Mouse (Mus musculus): ENCODE results near the gene Lemd2. TPM values are rescaled to one million over a fixed set of nuclear protein-coding genes. Genes with fewer than 3 reads are reported as not detected.
A peak's percentile ranks its signal among the peaks of the same experiment; 100 is the strongest.

Gene Lemd2
- polyA plus RNA-seq (2014; fragmentation: Nextera tagmentation; extraction: Ambion mirVana) = 13.4 and 15.7 TPM in 2 replicates

DNA sequence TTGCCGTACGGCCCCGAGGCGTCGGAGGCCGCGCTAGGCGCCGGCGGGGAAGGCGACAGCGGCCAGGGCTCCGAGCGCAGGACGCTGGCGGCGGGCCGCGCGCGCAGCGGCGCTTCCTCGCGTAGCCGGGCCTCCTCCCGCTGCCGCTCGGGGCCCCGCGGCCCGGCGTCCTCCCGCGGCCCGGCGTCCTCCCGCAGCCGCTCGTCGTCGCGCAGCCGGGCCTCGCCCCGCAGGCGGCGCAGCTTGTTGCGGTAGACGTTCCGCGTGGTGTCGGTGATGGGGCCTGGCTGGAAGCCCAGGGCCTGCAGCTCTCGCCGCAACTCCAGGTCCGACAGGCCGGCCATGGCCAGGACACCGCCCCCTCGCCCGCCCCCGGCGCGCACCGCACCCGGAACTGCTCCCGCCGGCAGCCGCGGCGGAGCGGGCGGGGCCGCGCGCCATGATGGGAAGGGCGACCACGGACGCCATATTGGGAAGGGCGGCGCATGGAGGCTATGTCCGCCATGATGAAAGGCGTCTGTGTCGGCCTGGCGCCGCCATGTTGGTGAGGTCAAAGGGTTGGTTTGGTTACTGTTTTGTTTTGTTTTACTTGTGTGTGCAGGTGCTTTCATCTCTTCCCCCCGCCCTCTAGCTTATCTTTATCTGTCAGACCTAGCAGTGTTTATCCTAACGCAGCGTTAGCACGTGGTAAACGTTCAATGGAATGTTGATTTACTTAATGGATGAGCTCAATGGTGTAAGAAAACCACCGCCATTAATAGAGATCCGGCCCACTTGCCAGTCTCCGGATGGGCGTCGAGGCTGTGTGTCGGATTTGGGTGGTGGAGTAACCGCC lies at the start of gene Lemd2:
Gene Lemd2, minus strand, starts transcription at position 395 of the 835 bp plus-strand sequence.
- peak within 1 kb of the TSS; percentile 92 for H3K9ac ChIP-seq (ENCODE audit: low read length)
- peak within 1 kb of the TSS; percentile 86 for H3K4me2 ChIP-seq (ENCODE audit: low read length)
- H3K9me3 ChIP-seq (ENCODE audit: control insufficient read depth, low read length) = no peaks in the 10 kb centered on the region
- H3K4me1 ChIP-seq (replicated peaks; ENCODE audit: control insufficient read depth, insufficient read depth, low read length) = peaks cover 37% of the 10 kb centered on the region
- peak within 1 kb of the TSS; percentile 90 for H3K27ac ChIP-seq (ENCODE audit: low read depth)
- no peaks in the 10 kb centered on the region for H3K27me3 ChIP-seq (replicated peaks; ENCODE audit: control insufficient read depth, insufficient read depth, low read length)
- peak; percentile 95 for DNase-seq (ENCODE audit: low spot score)
- 5% methylated on average over 70 of the region's 97 CpGs for WGBS
- ATAC-seq (replicated peaks; ENCODE audit: low FRiP score, low TSS enrichment, low read depth) = peak; percentile 88
- peaks cover 25% of the 10 kb centered on the region for H3K36me3 ChIP-seq (ENCODE audit: control insufficient read depth, insufficient read depth, low read length)
- peak within 1 kb of the TSS; percentile 58 for H3K4me3 ChIP-seq (ENCODE audit: low read depth, low read length)

DNA sequence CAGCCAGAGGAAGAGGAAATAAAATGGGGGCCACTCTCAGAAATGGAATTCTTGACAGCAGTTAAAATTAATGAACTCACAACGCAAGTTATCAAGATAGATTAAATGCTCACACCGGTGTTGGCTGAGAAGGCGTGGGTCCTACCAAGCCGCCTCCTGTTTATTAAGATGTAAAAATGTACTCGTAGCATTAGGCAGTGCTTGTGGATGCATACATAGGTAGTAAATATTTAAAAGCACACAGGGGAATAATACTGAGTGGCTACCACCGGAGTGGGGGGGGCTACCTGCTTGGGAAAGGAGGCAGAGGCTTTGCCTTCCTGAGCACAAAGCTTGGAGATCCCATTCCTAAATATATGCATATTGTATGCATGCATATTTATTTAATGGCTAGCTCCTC lies 46.9 kb upstream of the Lemd2 start:
- Histone ChIP-seq H3K4me3 (ENCODE audit: low read depth, low read length) (no peak overlapping the region), H3K9ac (ENCODE audit: low read length) (no peak overlapping the region), H3K4me2 (ENCODE audit: low read length) (no peak overlapping the region), H3K27me3 (replicated peaks; ENCODE audit: control insufficient read depth, insufficient read depth, low read length) (no peaks in the 10 kb centered on the region), H3K27ac (ENCODE audit: low read depth) (no peak overlapping the region), H3K9me3 (ENCODE audit: control insufficient read depth, low read length) (no peaks in the 10 kb centered on the region), H3K36me3 (ENCODE audit: control insufficient read depth, insufficient read depth, low read length) (no peaks in the 10 kb centered on the region), H3K4me1 (replicated peaks; ENCODE audit: control insufficient read depth, insufficient read depth, low read length) (no peaks in the 10 kb centered on the region)
- DNase-seq (ENCODE audit: low spot score) (no peak), ATAC-seq (replicated peaks; ENCODE audit: low FRiP score, low TSS enrichment, low read depth) (no peak)
- WGBS = 74% methylated on average over 6 of the region's 6 CpGs

- no peaks in the 10 kb centered on the region for H3K36me3 ChIP-seq (ENCODE audit: control insufficient read depth, insufficient read depth, low read length)
- H3K4me3 ChIP-seq (ENCODE audit: low read depth, low read length) = no peak overlapping the region
- H3K9me3 ChIP-seq (ENCODE audit: control insufficient read depth, low read length) = no peaks in the 10 kb centered on the region
- WGBS = 22% methylated on average over 4 of the region's 4 CpGs
- H3K27ac ChIP-seq (ENCODE audit: low read depth) = no peak overlapping the region
- no peak overlapping the region for H3K4me2 ChIP-seq (ENCODE audit: low read length)
- H3K9ac ChIP-seq (ENCODE audit: low read length) = no peak overlapping the region
- no peaks in the 10 kb centered on the region for H3K4me1 ChIP-seq (replicated peaks; ENCODE audit: control insufficient read depth, insufficient read depth, low read length)
- H3K27me3 ChIP-seq (replicated peaks; ENCODE audit: control insufficient read depth, insufficient read depth, low read length) = no peaks in the 10 kb centered on the region
- DNase-seq (ENCODE audit: low spot score) = no peak
- ATAC-seq (replicated peaks; ENCODE audit: low FRiP score, low TSS enrichment, low read depth) = no peak
Observed at GRCm38 (mm10) chr17:27250461-27250860, 46.2 kb upstream of the Lemd2 start.

DNA sequence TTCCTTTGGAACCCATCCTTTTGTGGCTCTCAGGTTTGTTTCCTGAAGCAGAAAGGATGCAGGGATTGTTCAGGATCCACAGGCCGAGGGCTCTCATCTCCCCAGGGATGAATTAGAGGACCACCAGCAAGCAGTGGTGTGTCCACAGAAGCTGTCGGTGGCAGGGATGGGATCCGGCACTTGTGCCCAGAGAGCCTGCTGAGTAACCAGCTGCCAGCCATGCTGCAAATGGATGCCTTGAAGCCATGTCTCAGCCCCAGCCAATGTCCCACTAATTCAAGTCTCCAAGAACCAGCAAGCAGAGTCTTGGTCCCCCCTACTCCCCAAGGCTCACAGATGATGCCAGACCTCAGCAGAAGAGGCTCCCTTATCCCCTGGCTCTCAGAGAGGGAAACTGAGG lies 44.8 kb upstream of the Lemd2 start:
- Histone ChIP-seq H3K4me3 (ENCODE audit: low read depth, low read length) (no peak overlapping the region), H3K27me3 (replicated peaks; ENCODE audit: control insufficient read depth, insufficient read depth, low read length) (no peaks in the 10 kb centered on the region), H3K9me3 (ENCODE audit: control insufficient read depth, low read length) (no peaks in the 10 kb centered on the region), H3K4me1 (replicated peaks; ENCODE audit: control insufficient read depth, insufficient read depth, low read length) (no peaks in the 10 kb centered on the region), H3K36me3 (ENCODE audit: control insufficient read depth, insufficient read depth, low read length) (no peaks in the 10 kb centered on the region), H3K27ac (ENCODE audit: low read depth) (no peak overlapping the region), H3K9ac (ENCODE audit: low read length) (no peak overlapping the region), H3K4me2 (ENCODE audit: low read length) (no peak overlapping the region)
- DNase-seq (ENCODE audit: low spot score) (no peak), ATAC-seq (replicated peaks; ENCODE audit: low FRiP score, low TSS enrichment, low read depth) (no peak)
- 70% methylated on average over 3 of the region's 3 CpGs for WGBS

DNA sequence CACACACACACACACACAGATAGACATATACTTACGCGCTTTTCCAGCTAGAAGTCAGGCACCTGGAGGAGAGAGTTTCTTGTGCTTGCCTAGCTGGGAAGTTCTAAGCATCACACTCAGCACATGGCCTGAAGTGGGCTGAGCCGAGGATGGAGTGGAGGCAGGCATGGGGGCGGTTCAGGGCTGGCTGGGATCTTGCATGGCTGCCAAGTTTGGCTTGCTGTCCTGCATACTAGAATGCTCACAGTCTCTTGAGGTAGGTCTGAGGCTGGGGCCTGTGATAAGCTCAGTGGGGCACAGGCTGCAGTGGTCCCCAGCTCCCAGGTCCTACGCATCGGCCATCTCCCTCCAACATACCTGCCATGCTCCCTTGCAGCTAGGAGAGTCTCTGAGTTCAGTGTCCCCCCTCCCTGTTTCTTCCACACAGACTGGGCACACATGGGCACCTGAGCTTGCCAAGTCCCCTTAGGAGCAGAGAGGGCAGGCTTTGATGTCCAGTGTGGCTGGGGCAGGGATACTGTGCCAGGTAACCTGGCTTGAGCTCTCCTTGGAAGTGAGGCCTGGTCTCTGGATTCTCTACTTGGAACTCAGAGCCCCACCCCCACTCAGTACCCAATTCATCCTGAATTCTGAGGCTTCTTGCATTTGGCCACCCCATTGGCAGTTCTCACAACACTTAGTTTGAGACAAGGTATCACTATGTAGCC lies 43.6 kb upstream of the Lemd2 start:
- Histone ChIP-seq H3K27ac (ENCODE audit: low read depth) (no peak overlapping the region), H3K9ac (ENCODE audit: low read length) (no peak overlapping the region), H3K4me3 (ENCODE audit: low read depth, low read length) (no peak overlapping the region), H3K36me3 (ENCODE audit: control insufficient read depth, insufficient read depth, low read length) (no peaks in the 10 kb centered on the region), H3K9me3 (ENCODE audit: control insufficient read depth, low read length) (no peaks in the 10 kb centered on the region), H3K4me2 (ENCODE audit: low read length) (no peak overlapping the region), H3K27me3 (replicated peaks; ENCODE audit: control insufficient read depth, insufficient read depth, low read length) (no peaks in the 10 kb centered on the region), H3K4me1 (replicated peaks; ENCODE audit: control insufficient read depth, insufficient read depth, low read length) (no peaks in the 10 kb centered on the region)
- WGBS = 86% methylated on average over 6 of the region's 6 CpGs
- ATAC-seq (replicated peaks; ENCODE audit: low FRiP score, low TSS enrichment, low read depth) (no peak), DNase-seq (ENCODE audit: low spot score) (no peak)

DNA sequence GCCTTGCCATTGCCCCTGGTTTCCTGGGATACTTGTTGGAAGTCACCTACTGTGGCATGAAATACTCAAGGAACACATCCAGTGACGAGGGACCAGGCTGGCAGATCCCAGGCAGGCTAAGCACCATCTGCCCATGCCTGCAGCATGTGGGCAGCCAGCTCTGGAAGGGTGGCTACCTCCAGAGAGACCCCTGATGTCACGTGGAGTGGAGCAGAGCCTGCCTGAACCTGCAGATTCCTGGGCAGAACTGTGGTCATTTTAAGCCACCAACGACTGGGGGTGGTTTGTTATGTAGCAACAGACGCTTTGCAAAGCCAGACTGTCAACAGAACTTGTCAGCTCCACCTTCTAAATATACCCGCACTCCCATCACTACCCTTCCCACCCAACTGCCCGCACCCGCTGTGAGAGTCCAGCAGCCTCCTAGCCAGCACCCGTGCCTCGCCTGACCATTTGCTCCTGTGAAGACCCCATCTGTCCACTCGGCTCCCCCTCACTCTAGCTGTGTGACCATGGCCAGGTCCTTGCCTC lies 41.6 kb upstream of the Lemd2 start:
- DNase-seq (ENCODE audit: low spot score) (no peak), ATAC-seq (replicated peaks; ENCODE audit: low FRiP score, low TSS enrichment, low read depth) (no peak)
- Histone ChIP-seq H3K9ac (ENCODE audit: low read length) (no peak overlapping the region), H3K36me3 (ENCODE audit: control insufficient read depth, insufficient read depth, low read length) (no peaks in the 10 kb centered on the region), H3K9me3 (ENCODE audit: control insufficient read depth, low read length) (no peaks in the 10 kb centered on the region), H3K4me1 (replicated peaks; ENCODE audit: control insufficient read depth, insufficient read depth, low read length) (peaks cover 2% of the 10 kb centered on the region; the same call in 1 of the 2 replicates), H3K27ac (ENCODE audit: low read depth) (no peak overlapping the region), H3K4me3 (ENCODE audit: low read depth, low read length) (no peak overlapping the region), H3K4me2 (ENCODE audit: low read length) (no peak overlapping the region), H3K27me3 (replicated peaks; ENCODE audit: control insufficient read depth, insufficient read depth, low read length) (no peaks in the 10 kb centered on the region)
- 62% methylated on average over 10 of the region's 10 CpGs for WGBS

DNA sequence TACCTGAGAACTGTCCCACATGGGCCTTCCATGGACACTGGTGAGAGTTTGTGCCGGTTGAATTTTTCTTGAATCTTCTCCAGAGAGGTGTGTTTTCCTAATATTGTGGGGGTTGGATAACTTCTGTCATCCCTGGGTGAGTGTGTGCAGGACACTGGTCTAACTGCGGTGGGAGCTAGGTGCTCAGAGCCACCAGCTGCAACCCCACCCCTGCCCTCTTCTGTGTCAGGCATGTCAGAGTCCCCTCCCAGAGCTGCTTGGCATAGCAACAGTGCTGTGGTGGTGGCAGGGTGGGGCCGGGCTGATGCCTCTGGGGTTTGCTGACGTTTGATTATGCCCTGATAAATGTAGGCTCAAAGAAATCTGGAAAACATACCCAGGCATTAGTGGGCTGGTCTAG lies 40.6 kb upstream of the Lemd2 start:
- Histone ChIP-seq H3K9me3 (ENCODE audit: control insufficient read depth, low read length) (no peaks in the 10 kb centered on the region), H3K36me3 (ENCODE audit: control insufficient read depth, insufficient read depth, low read length) (no peaks in the 10 kb centered on the region), H3K4me2 (ENCODE audit: low read length) (no peak overlapping the region), H3K4me1 (replicated peaks; ENCODE audit: control insufficient read depth, insufficient read depth, low read length) (peaks cover 5% of the 10 kb centered on the region; the same call in 1 of the 2 replicates), H3K9ac (ENCODE audit: low read length) (no peak overlapping the region), H3K27me3 (replicated peaks; ENCODE audit: control insufficient read depth, insufficient read depth, low read length) (no peaks in the 10 kb centered on the region), H3K27ac (ENCODE audit: low read depth) (no peak overlapping the region), H3K4me3 (ENCODE audit: low read depth, low read length) (no peak overlapping the region)
- DNase-seq (ENCODE audit: low spot score) (no peak), ATAC-seq (replicated peaks; ENCODE audit: low FRiP score, low TSS enrichment, low read depth) (no peak)
- WGBS = 59% methylated on average over 4 of the region's 4 CpGs

DNA sequence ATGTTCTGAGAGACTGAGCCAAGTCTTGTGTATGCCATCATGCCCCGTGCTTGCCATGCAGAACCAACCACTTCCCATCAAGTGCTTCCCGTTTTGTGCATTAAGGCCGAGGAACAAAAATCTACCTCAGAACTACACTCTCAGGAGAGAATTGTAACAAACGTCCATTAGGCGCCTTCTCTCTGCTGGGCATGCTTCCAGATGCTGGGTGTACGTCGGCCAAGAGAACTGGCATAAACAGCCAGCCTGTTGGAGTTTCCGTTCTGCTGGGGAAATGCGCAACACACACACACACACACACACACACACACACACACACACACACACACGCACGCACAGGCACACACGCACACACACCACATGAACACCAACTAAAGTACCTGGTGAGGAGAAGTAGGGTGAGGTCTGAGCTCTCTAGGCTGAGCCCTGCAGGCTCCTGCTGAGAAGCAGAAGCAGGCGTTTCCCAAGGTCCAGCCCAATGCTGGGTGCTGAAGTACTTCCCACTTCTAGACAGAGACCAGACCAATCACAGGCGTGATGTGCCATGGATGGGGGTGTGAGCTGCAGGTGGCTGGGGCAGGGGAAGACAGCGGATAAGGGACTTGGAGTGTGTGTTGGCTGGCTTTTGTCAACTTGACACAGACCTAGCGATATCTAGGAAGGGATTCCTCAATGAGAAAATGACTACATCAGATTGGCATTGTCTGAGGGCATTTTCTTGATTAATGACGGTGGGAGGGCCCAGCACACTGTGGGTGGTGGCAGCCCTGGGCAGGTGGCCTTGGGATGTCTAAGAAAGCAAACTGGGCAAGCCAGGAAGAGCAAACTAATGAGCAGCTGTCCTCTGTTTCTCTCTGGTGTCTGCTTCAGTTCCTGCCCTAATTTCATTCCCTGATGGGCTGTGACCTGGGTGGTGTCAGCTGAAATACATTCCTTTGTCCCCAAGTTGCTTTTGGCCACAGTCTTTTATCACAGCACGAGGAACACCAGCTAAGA lies 38.2 kb upstream of the Lemd2 start:
- peaks cover 5% of the 10 kb centered on the region; the same call in 1 of the 2 replicates for H3K4me1 ChIP-seq (replicated peaks; ENCODE audit: control insufficient read depth, insufficient read depth, low read length)
- no peak overlapping the region for H3K9ac ChIP-seq (ENCODE audit: low read length)
- no peak overlapping the region for H3K4me3 ChIP-seq (ENCODE audit: low read depth, low read length)
- no peaks in the 10 kb centered on the region for H3K36me3 ChIP-seq (ENCODE audit: control insufficient read depth, insufficient read depth, low read length)
- H3K4me2 ChIP-seq (ENCODE audit: low read length) = no peak overlapping the region
- no peak for ATAC-seq (replicated peaks; ENCODE audit: low FRiP score, low TSS enrichment, low read depth)
- H3K27me3 ChIP-seq (replicated peaks; ENCODE audit: control insufficient read depth, insufficient read depth, low read length) = no peaks in the 10 kb centered on the region
- peak; percentile 55 for DNase-seq (ENCODE audit: low spot score)
- no peaks in the 10 kb centered on the region for H3K9me3 ChIP-seq (ENCODE audit: control insufficient read depth, low read length)
- WGBS = 50% methylated on average over 18 of the region's 18 CpGs
- H3K27ac ChIP-seq (ENCODE audit: low read depth) = no peak overlapping the region

Data from intestine, embryonic 14.5 days (tissue).